Mouse (Mus musculus) right cerebral cortex, adult 18-20 months (tissue): ENCODE data around the gene Ppm1l.
A peak's percentile ranks its signal among the peaks of the same experiment; 100 is the strongest.

ENCODE experiments used
- DNase-seq: peaks from one replicate; pipeline ENCODE4 v3.0.0; 2022; ENCODE audit warnings: mixed read lengths

The Ppm1l gene

DNA sequence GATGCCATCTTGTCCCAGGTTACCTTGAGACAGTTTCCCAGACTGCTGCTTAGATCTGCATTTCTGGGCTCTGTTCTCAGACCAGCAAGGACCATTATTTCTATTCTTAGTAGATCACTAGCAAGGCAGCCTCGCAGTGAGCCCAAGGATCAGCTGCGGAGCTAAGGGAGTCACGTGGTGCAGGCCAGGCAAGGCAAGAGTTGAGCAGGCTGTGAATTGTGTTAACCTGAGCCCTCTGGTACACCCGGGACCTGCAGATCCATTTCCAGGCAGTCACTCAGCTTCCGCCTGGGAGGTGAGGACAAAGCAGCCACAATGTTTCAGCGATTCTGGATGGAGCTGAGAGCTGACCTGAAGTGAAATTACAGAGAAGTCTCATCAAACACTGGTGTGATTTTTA, 185.3 kb downstream of the Ppm1l start:
- DNase-seq = no peak

DNA sequence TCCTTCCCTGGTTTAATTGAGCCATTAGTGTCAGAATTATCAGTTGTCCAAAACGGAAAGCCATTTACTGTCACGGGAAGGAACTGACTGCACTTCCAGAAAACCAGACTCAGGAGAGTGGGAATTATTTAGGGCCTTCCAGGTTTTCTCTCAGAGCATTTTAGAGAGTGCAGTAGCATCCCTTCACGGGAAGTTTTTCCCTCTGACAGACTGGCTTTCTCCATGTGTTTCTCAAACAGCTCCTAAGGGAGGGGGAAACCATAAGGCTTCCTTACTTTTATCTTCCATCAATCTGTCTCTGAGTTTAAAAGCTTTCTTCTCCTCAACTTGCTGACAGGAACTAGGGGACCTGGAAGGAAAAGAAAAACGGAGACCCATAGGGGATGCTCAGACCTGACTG, 185.9 kb downstream of the Ppm1l start:
- DNase-seq = no peak

- no peak for DNase-seq
These were observed 188.4 kb downstream of the Ppm1l start for GRCm38 (mm10) chr3:69505090-69505489.

DNA sequence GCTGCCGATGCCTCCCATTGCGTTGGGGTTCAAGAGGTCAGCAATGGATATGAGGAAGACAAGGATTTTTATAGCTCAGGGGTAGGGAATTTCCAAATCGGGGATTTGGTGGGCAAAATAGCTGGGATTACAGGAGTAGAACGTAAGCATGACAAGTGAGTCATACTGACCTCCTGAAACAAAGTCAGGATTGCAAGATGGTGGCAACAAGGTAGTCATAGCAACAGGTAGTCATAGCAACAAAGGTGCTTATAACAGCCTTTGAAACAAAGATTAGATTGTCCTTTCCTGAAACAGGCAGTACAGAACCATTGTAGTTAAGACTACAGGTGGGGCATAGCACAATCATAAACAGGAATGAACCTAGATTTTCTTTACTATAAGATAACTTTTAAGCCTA, 189.7 kb downstream of the Ppm1l start:
- DNase-seq = no peak

DNA sequence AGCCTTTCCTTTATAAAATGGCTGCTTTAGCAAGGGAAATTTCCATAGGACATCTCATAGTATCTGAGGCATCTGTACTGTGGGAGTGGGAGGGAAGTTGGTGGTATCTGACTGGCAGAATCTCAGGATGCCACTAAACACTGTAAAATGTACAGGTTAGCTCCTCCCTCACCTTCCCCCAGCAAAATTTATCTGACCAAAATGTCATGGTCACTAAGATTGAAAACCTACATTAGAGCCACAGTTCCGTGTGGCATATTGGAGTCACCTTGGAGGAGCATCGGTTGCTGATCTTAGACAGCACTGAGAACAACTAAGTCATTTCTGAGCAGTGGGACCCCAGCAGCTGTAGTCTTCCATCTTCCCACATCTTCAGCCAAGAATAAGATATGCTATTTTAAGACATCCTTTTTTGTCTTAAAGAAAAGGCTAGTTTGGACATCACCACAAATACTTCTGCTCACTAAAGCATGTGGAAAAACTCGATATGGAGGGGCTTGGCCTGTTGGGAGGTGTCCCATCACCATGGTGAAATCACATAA, 192.8 kb downstream of the Ppm1l start:
- no peak for DNase-seq

GRCm38 (mm10) chr3:69511881-69512280, 195.2 kb downstream of the Ppm1l start:
- no peak for DNase-seq

DNA sequence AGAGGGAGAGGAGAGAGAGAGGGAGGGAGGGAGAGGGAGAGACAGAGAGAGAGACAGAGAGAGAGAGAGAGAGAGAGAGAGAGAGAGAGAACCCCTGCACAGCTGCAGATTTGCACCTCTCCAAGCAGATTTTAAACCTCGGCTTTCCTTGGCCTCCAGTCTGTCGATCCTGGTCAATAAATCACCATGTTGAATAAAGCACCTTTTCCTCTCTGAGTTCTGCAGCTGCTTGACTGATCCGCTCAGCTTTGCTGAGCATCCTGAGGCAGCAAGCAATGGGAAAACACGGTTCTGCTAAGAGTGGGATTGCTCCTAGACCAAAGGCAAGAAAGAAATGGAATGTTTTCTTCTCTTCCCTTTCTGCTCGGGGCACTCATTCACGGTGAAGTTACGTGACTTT, 195.7 kb downstream of the Ppm1l start:
- DNase-seq = no peak

DNA sequence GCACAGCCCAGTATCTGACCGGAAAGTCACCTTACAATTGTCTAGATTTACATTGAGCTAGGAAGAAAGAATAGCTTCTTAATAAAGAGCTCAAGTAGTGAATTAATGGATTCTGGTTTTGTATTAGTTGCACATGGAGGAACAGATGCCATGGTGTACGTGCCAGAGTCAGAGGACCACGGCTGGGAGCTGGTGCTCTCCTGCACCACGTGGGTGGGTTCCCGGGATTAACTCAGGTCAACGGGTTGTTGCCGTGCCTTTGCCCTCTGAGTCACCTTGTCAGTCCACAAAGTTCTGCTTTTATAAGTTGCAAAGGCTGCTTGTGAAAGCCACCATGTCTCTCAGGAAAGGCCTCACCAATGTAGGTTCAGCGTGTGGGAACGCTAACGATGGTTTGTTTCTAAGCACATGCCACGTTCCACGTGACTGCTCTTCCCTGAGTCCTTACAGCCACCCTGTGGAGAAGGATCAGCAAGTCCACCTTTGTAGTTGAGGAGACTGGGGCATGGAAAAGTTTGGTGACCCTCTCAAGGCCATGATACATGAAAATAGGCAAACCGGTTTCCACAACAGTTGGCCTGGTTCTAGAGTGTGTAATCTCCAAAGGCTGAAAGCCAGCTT, 199.2 kb downstream of the Ppm1l start:
- DNase-seq = no peak

- DNase-seq = no peak
These were observed 202.5 kb downstream of the Ppm1l start for GRCm38 (mm10) chr3:69519188-69519587.

- no peak for DNase-seq
These were observed 203.3 kb downstream of the Ppm1l start for GRCm38 (mm10) chr3:69519789-69520558.

DNA sequence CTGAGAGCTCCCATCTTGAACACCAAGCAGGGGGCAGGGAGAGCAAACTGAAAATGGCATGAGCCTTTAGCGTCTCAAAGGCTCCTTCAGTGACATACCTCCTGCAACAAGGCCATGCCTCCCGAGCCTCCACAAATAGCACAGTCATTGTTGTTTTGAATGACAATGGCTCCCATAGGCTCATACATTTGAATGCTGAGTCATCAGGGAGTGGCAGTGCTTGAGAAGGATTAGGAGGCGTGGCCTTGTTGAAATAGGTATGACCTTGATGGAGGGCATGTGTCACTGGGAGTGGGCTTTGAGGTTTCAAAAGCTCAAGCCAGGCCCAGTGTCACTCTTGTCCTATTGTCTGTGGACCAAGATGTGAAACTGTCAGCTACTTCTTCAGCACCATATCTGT, 205.6 kb downstream of the Ppm1l start:
- no peak for DNase-seq

- no peak for DNase-seq
These were observed 207.9 kb downstream of the Ppm1l start for GRCm38 (mm10) chr3:69524356-69525071.

GRCm38 (mm10) chr3:69525072-69525529, 208.4 kb downstream of the Ppm1l start:
- no peak for DNase-seq

DNA sequence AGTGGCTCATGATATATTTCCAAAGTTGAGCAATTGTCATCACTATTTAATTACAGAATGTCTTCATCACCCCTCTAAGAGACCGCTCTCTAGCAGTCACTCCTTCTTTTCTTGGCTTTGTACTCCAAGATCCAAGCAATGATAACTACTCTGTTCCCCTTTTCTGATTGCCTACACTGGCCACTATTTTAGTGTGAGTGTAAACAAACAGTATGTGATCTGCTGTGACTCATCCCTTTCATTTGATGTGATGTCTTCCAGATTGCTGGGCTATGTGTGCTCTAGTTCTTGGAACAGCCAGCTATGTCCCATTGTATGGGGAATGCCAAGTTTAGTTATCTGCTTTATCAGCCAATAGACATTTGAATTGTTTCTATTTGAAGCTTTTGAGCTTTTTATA, 210.7 kb downstream of the Ppm1l start:
- no peak for DNase-seq

DNA sequence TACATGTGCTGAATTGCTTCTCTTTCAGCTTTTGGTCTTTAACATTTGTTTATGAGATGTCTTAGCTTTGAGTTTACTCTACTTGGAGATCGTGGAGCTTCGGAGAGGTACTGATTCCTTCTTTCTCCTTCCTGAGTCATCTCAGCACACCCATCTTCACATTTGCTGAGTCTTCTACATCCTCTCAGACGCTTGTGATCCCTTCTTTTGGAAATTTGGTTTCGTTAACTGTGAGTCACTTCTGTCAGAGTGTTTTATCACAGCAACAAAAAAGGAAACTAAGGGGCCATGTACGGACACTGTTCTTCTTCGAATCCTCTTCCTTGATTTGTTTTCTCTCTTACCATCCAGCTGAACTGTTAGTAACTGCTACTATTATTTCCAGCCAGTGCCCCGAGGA, 212.9 kb downstream of the Ppm1l start:
- DNase-seq = peak; percentile 24

GRCm38 (mm10) chr3:69531511-69531910, 214.8 kb downstream of the Ppm1l start:
- DNase-seq = no peak

GRCm38 (mm10) chr3:69532687-69533086, 216.0 kb downstream of the Ppm1l start:
- DNase-seq = no peak

GRCm38 (mm10) chr3:69535486-69535885, 218.8 kb downstream of the Ppm1l start:
- no peak for DNase-seq

GRCm38 (mm10) chr3:69535941-69536647, 219.4 kb downstream of the Ppm1l start:
- no peak for DNase-seq

DNA sequence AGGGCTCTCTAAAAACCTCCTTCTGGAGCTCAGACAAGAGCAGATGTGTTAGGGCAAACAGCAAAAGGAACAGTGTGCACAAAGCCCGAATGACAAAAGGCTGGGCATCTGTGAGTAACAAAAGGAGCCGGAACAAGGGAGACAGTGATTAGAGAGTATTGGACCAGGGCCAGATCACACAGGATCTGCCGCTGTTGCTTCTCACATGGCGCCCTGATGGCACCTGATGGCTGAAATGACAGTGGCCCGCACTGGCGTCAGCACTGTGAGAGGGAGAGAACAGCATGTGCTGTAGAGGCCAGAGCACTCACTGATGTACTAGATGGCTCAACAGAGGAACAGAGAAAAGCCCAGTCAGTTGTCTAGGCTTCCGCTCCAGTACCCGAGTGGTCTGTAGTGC, 226.3 kb downstream of the Ppm1l start:
- peak; percentile 69 for DNase-seq

DNA sequence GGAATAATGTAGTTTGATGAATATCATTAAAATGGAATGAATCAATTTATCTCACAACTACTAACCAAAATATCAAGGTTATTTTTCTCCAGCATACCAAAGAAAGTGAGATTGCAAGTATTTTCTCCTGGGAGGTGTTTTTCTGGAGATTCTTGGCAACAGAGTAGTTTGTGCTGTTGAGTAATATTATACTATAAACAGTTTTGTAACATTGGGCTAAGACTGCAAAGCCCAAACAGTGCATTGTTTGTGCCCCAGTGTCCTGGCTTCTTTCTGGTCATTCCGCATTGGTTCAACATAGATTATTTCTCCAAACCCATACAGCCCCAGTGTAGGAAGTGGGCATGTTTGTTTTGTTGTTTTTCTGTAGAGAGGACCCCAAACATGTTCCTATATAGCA, 227.1 kb downstream of the Ppm1l start:
- no peak for DNase-seq

DNA sequence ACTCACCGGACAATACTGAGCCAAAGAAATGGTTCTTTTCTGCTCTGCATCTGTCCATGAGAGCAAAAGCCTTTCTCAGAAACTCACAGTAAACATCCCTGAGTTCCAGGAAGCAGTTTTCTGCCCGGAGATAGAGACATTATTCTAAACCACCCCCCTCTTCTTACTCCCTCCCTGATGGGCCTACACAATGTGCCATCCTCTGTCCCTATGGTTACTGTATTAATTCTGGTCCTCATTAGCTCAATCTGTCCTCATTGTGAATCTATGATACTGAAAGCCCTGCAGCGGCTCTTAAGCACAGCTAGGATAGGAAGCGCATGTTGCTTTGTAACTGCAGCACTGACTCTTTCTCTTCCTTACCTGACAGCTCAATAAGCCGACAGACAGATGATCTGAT, 228.4 kb downstream of the Ppm1l start:
- no peak for DNase-seq
